Mouse (Mus musculus): Measurements from ENCODE around the gene Tmem253.

Gene Tmem253

GRCm38 (mm10) chr14:52008321-52009203, 6.9 kb upstream of the Tmem253 start:
- peak; percentile 77 for DNase-seq (ENCODE audit: low read depth, low spot score)

- DNase-seq (ENCODE audit: low read depth, low spot score) = no peak
Observed at GRCm38 (mm10) chr14:52009361-52009760, 6.1 kb upstream of the Tmem253 start.

GRCm38 (mm10) chr14:52009841-52010240, 5.6 kb upstream of the Tmem253 start:
- DNase-seq (ENCODE audit: low read depth, low spot score) = no peak

GRCm38 (mm10) chr14:52010446-52011111, 4.9 kb upstream of the Tmem253 start:
- DNase-seq (ENCODE audit: low read depth, low spot score) = no peak

GRCm38 (mm10) chr14:52011683-52012082, 3.8 kb upstream of the Tmem253 start:
- no peak for DNase-seq (ENCODE audit: low read depth, low spot score)

- DNase-seq (ENCODE audit: low read depth, low spot score) = peak; percentile 66
Observed at GRCm38 (mm10) chr14:52012085-52012484, 3.4 kb upstream of the Tmem253 start.

- DNase-seq (ENCODE audit: low read depth, low spot score) = no peak
Observed at GRCm38 (mm10) chr14:52012553-52012952, 2.9 kb upstream of the Tmem253 start.

- no peak for DNase-seq (ENCODE audit: low read depth, low spot score)
Observed at GRCm38 (mm10) chr14:52013021-52013610, 2.3 kb upstream of the Tmem253 start.

GRCm38 (mm10) chr14:52013771-52014219, 1.7 kb upstream of the Tmem253 start:
- no peak for DNase-seq (ENCODE audit: low read depth, low spot score)

GRCm38 (mm10) chr14:52014271-52014760, 1.1 kb upstream of the Tmem253 start:
- DNase-seq (ENCODE audit: low read depth, low spot score) = no peak

- DNase-seq (ENCODE audit: low read depth, low spot score) = no peak
Observed at GRCm38 (mm10) chr14:52014761-52015311, 622 bp upstream of the Tmem253 start.

GRCm38 (mm10) chr14:52016625-52017405, 1.4 kb downstream of the Tmem253 start:
- no peak for DNase-seq (ENCODE audit: low read depth, low spot score)

- DNase-seq (ENCODE audit: low read depth, low spot score) = no peak
Observed at GRCm38 (mm10) chr14:52017662-52018061, 2.2 kb downstream of the Tmem253 start.

GRCm38 (mm10) chr14:52018248-52019050, 3.0 kb downstream of the Tmem253 start:
- DNase-seq (ENCODE audit: low read depth, low spot score) = no peak

- DNase-seq (ENCODE audit: low read depth, low spot score) = no peak
Observed at GRCm38 (mm10) chr14:52019051-52019589, 3.7 kb downstream of the Tmem253 start.

GRCm38 (mm10) chr14:52019590-52020340, 4.3 kb downstream of the Tmem253 start:
- DNase-seq (ENCODE audit: low read depth, low spot score) = peak; percentile 98

- DNase-seq (ENCODE audit: low read depth, low spot score) = peak; percentile 81
Observed at GRCm38 (mm10) chr14:52020486-52021137, 5.2 kb downstream of the Tmem253 start, which contains the start of gene Zfp219. Zfp219 (minus strand) TSS chr14:52020733.

- DNase-seq (ENCODE audit: low read depth, low spot score) = no peak
Observed at GRCm38 (mm10) chr14:52021138-52021529, 5.7 kb downstream of the Tmem253 start.

All from telencephalon, adult 2 months (tissue).